Mouse (Mus musculus) liver, postnatal 0 days (tissue): ENCODE data around the gene Trim10.

Experiments used
- CTCF ChIP-seq: sonication (generic); IDR thresholded peaks from 2 replicates; pipeline ENCODE4 v1.5.1; 2016; ENCODE audit warnings: antibody characterized with exemption, low read depth
- EP300 ChIP-seq: IDR thresholded peaks from 2 replicates; pipeline ENCODE4 v1.6.1; 2016; ENCODE audit warnings: antibody characterized with exemption, low read depth, mild to moderate bottlenecking

DNA sequence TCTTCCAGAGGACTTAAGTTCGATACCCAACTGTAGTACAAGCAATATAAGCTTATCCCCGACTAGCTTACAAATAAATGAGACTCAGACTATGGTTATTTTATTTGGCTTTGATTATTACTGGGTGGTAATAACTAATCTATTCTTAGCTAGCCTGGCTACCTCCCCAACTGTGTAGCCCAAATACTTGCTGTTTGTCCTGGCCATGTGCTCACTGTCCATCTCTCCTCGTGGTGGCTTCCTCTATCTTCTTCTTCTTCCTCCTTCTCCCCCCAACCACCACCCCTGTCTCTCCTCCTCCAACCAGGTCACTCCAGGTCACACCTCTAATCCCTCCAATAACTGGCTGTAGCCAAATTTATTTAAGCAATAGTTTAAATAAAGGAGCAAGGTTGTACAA, 38.9 kb upstream of the Trim10 start:
- no peak for TF ChIP-seq CTCF
- no peak for TF ChIP-seq EP300
